Mouse (Mus musculus) forebrain, embryonic 10.5 days (tissue): Measurements from ENCODE around the gene Ube2i. TPM values are rescaled to one million over a fixed set of nuclear protein-coding genes. Genes with fewer than 3 reads are reported as not detected.

Source experiments
- DNase-seq: peaks from one replicate; pipeline ENCODE4 v3.0.0-alpha.2; 2017; ENCODE audit warnings: low spot score; ENCODE audit errors: extremely low spot score
- H3K27ac ChIP-seq: fragments of 300-500 bp; sonication (generic); 2 replicates; pipeline ENCODE4 v1.5.1; 2016; ENCODE audit warnings: mild to moderate bottlenecking
- H3K27me3 ChIP-seq: fragments of 300-500 bp; sonication (generic); 2 replicates; pipeline ENCODE4 v1.6.1; 2016; ENCODE audit warnings: mild to moderate bottlenecking; ENCODE audit not compliant: poor library complexity, severe bottlenecking
- H3K36me3 ChIP-seq: fragments of 300-500 bp; sonication (generic); replicated peaks from 2 replicates; pipeline ENCODE4 v1.6.1; 2016; ENCODE audit warnings: mild to moderate bottlenecking, moderate library complexity
- H3K4me1 ChIP-seq: fragments of 300-500 bp; sonication (generic); 2 replicates; pipeline ENCODE4 v1.6.1; 2016
- H3K4me3 ChIP-seq: fragments of 300-500 bp; sonication (generic); 2 replicates; pipeline ENCODE4 v1.5.1; 2016; ENCODE audit warnings: mild to moderate bottlenecking, moderate library complexity
- H3K9me3 ChIP-seq: fragments of 300-500 bp; sonication (generic); 2 replicates; pipeline ENCODE4 v1.6.1; 2016; ENCODE audit warnings: mild to moderate bottlenecking, moderate library complexity
- WGBS: fragments of 180-500 bp; shearing (Covaris S2); methylation state at CpG from one replicate; pipeline ENCODE4 v1.1.7; 2016; 5-methylcytosine and 5-hydroxymethylcytosine counted together
- polyA plus RNA-seq: library from polyadenylated mRNA; unstranded; fragments of >200 nt; fragmentation: Nextera tagmentation; extraction: Ambion mirVana; gene quantifications from 2 replicates; pipeline ENCODE4 v1.2.1, GENCODE M21; 2016

Ube2i gene
- polyA plus RNA-seq, 1 experiment from 2014 or later = 919 TPM

DNA sequence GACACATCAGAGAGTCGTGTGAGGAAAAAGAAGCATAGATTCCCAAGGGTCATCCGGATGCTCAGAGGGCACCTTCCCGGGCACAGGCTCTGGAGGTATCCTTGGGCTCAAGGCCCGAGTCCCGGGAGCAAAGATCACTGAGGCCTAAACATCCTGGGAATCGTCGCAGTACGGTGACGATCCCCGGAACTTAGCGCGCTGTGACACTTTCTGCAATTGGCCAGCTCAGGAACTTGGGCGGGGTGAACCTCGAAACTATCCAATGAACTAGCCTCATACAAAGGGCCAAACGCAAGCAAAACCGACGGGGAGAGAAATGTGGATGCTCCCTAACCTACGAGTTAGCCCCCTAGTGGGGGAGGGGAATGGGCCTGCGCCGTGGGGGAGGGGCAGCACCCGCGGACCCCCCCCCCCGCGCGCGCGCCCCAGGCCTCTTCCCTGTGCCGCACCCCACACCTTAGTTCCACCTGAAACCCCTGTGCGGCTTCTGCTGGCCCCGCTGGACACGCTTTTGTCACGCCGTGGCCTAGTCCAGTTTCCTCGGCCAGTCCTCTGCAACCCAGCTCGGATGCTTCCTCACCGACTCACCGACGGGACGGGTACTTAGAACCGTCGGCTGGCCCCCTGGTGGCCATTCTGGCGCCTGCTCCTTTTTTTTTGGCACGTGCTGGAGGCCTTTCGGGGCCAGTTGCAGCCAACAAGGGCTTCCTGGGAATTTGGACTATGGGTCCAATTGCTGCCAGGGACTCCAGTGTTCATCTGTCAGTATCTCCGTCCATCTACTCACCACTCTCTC is 518 bp downstream of the Ube2i start:
- under 1% methylated on average over 45 of the region's 45 CpGs for WGBS

DNA sequence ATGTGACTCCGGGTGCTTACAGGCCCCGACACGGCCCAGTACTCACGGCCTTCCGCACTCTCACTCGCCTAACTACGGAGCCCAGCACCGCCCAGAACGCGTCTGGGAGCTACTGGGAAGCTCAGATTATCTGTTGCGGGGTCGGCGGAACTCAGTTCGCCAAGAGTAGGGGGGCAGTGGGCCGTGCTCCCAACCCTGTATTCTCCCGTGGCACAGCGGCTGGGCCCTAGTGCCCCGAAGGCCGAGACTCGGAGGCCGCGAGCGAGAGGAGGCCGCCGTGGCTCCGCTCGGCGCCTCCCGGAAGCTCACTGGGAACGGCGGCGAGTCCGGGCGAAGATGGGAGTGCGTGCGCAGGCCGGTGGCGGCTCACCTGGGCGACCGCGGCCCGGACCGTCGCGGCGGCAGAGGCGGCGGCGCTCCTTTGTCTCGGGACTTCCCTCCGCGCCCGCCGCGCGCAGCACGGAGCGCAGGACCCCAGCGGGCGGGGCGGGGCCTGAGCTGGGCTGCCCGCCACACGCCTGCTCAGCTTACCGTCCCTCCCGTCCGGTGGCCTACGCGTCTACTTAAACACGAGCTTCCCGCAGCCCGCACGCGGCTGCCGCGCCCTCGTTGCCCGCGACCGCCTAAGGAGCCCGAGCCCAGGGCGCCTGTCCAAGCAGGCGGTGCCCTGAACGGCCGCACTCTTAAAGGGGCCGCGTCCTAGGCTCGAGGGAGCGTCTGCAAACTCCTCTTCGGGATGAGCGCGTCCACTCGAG is 1.3 kb downstream of the Ube2i start:
- DNase-seq = peak; percentile 91
- Histone ChIP-seq H3K9me3 (no peaks in the 10 kb centered on the region), H3K4me1 (peaks cover 40% of the 10 kb centered on the region), H3K27ac (peak overlapping the region; percentile 100), H3K4me3 (peak overlapping the region; percentile 71), H3K36me3 (peaks cover 38% of the 10 kb centered on the region), H3K27me3 (no peaks in the 10 kb centered on the region)
- under 1% methylated on average over 90 of the region's 92 CpGs for WGBS

More for the DNA sequence above, 518 bp downstream of the Ube2i start:
- peak overlapping the region; percentile 100 for H3K27ac ChIP-seq
- H3K9me3 ChIP-seq = no peaks in the 10 kb centered on the region
- peaks cover 40% of the 10 kb centered on the region for H3K4me1 ChIP-seq
- H3K36me3 ChIP-seq = peaks cover 30% of the 10 kb centered on the region
- peak overlapping the region; percentile 71 for H3K4me3 ChIP-seq
- no peaks in the 10 kb centered on the region for H3K27me3 ChIP-seq
- DNase-seq = peak; percentile 94

GRCm38 (mm10) chr17:25272326-25272725 is 2.1 kb downstream of the Ube2i start:
- Histone ChIP-seq H3K4me3 (peak overlapping the region; percentile 71), H3K27ac (peak overlapping the region; percentile 100), H3K9me3 (no peaks in the 10 kb centered on the region), H3K36me3 (peaks cover 46% of the 10 kb centered on the region), H3K27me3 (no peaks in the 10 kb centered on the region), H3K4me1 (peaks cover 40% of the 10 kb centered on the region)
- DNase-seq = no peak
- 2% methylated on average over 10 of the region's 10 CpGs for WGBS

DNA sequence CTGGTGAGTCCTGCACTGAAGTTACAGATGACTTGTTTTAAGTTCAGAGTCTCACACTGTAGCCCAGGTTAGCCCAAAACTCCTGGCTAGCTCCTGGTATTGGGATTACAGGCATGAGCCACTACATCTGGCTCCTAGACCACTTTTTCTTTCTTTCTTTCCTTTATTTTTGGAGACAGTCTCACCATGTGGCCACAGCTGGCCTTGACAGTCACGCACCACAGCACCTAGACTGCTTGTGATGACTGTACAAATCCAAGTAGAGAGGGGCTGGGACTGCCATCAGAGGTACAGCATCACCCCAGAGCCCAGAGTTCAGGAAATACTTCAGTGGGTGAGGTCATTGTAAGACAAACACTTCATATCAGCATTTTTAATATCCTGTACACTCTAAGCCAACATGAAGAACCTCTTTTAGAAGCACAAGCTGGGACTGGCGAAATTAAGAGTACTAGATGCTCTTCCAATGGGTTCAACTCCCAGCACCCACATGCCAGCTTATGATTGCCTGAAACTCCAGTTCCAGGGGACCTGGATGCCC is 3.6 kb downstream of the Ube2i start:
- Histone ChIP-seq H3K36me3 (peaks cover 61% of the 10 kb centered on the region), H3K27ac (no peak overlapping the region), H3K4me1 (peaks cover 40% of the 10 kb centered on the region), H3K27me3 (no peaks in the 10 kb centered on the region), H3K9me3 (no peaks in the 10 kb centered on the region), H3K4me3 (peak overlapping the region; percentile 71)
- DNase-seq = no peak
- WGBS = 94% methylated on average over 2 of the region's 2 CpGs

GRCm38 (mm10) chr17:25264453-25264852 is 10.0 kb downstream of the Ube2i start:
- Histone ChIP-seq H3K9me3 (no peaks in the 10 kb centered on the region), H3K4me1 (peaks cover 4% of the 10 kb centered on the region), H3K36me3 (peaks cover 86% of the 10 kb centered on the region), H3K27me3 (no peaks in the 10 kb centered on the region), H3K27ac (no peak overlapping the region), H3K4me3 (no peak overlapping the region)
- 77% methylated on average over 3 of the region's 3 CpGs for WGBS
- no peak for DNase-seq

DNA sequence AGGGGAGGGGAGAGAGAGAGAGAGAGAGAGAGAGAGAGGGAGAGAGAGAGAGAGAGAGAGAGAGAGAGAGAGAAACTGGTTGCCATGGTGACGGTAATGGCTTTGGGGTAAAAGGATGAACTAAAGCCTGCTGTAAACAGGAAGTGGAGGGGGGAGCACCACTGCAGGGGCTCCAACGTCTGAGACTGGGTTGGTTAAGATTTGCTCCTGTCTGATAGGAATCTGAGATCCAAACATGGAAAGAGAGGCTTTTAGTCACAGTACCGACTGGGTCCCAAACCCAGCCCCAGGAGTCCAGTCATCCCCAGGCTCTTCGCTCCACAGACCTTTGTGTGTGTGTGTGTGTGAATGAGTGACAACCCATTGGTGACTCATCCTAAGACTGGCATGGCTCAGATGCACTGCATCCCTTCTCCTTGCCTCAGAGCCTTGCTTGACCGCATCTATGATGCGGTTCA is 16.6 kb downstream of the Ube2i start:
- Histone ChIP-seq H3K9me3 (no peaks in the 10 kb centered on the region), H3K4me1 (peaks cover 53% of the 10 kb centered on the region), H3K27me3 (peaks cover 44% of the 10 kb centered on the region), H3K27ac (no peak overlapping the region), H3K36me3 (peaks cover 36% of the 10 kb centered on the region), H3K4me3 (no peak overlapping the region)
- no peak for DNase-seq
- WGBS = 63% methylated on average over 6 of the region's 6 CpGs

- DNase-seq = no peak
- Histone ChIP-seq H3K27ac (peak within 1 kb of the TSS; percentile 57; the same call in 1 of the 2 replicates), H3K36me3 (peaks cover 29% of the 10 kb centered on the region), H3K27me3 (peaks cover 57% of the 10 kb centered on the region), H3K4me3 (peak within 1 kb of the TSS; percentile 45), H3K9me3 (no peaks in the 10 kb centered on the region), H3K4me1 (peaks cover 63% of the 10 kb centered on the region)
- WGBS = 5% methylated on average over 35 of the region's 35 CpGs
Observed at GRCm38 (mm10) chr17:25256140-25256754, 18.2 kb downstream of the Ube2i start, which contains the start of gene Baiap3. Gene Baiap3, minus strand, starts transcription at chr17:25256364.

GRCm38 (mm10) chr17:25255110-25255509 is 19.3 kb downstream of the Ube2i start:
- Histone ChIP-seq H3K36me3 (peaks cover 23% of the 10 kb centered on the region), H3K4me3 (no peak overlapping the region), H3K9me3 (no peaks in the 10 kb centered on the region), H3K27ac (no peak overlapping the region), H3K4me1 (peaks cover 63% of the 10 kb centered on the region), H3K27me3 (peaks cover 57% of the 10 kb centered on the region)
- WGBS = 70% methylated on average over 2 of the region's 2 CpGs
- DNase-seq = no peak

DNA sequence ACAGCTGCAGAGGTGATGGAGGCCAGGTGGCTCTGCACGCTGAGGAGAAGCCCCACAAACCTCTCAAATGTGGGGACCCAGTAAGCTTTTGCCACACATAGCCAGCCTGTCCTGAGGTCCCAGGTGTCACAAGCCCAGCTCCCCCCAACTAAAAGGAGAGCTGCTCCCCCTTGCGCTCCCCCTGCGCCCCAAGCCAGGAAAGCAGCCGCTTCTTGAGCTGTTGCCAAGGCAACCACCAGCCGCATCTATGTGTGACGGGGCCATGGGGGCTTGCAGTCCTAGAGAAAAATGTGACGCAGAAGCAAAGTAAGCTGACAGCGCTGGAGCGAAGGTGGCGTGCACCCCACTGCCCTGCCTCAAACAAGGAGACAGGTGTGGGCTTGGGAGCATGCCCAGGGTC is 20.7 kb downstream of the Ube2i start:
- H3K27ac ChIP-seq = no peak overlapping the region

GRCm38 (mm10) chr17:25252643-25253042 is 21.8 kb downstream of the Ube2i start:
- 42% methylated on average over 3 of the region's 3 CpGs for WGBS
- H3K4me3 ChIP-seq = no peak overlapping the region
- H3K36me3 ChIP-seq = no peaks in the 10 kb centered on the region
- DNase-seq = no peak
- H3K27ac ChIP-seq = no peak overlapping the region
- H3K4me1 ChIP-seq = peaks cover 52% of the 10 kb centered on the region
- H3K27me3 ChIP-seq = peaks cover 57% of the 10 kb centered on the region
- no peaks in the 10 kb centered on the region for H3K9me3 ChIP-seq

More for the DNA sequence above, 20.7 kb downstream of the Ube2i start:
- H3K36me3 ChIP-seq = peaks cover 9% of the 10 kb centered on the region
- H3K4me3 ChIP-seq = peak overlapping the region; percentile 12; the same call in 1 of the 2 replicates
- peaks cover 57% of the 10 kb centered on the region for H3K27me3 ChIP-seq
- 30% methylated on average over 10 of the region's 10 CpGs for WGBS
- no peaks in the 10 kb centered on the region for H3K9me3 ChIP-seq
- DNase-seq = no peak
- H3K4me1 ChIP-seq = peaks cover 61% of the 10 kb centered on the region

DNA sequence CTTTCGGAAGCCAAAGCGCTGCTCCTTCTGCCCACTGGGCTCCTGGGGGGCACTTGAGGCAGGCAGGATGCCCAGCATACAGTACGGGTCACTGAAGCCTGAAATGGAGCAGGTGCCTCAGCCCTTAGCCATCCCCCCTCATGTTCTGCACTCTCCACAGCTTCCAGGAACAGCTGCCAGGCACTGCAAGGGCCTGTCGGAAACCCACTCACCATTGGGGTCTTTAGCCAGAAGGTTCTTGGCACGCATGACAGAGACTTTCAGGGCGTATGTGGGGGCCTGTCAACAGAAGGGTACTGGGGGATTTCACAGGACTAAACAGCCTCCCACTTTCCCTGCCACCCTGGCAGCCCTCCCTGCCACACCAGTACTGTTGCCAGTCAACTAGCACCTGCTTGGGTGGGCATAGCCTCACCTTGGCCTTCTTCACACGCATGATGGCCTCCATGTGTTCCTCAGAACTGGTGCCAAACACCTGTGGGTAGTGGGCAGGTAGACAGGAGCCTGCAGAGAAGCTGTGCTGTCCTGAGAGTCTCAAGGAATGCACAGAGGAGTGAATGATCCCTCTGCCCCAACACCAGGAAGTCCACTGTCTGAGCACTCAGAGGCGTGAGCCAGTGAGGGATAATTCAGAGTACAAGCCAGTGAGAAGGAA is 24.1 kb downstream of the Ube2i start:
- H3K36me3 ChIP-seq = peaks cover 9% of the 10 kb centered on the region
- no peak for DNase-seq
- H3K27me3 ChIP-seq = peaks cover 38% of the 10 kb centered on the region
- WGBS = 85% methylated on average over 8 of the region's 8 CpGs
- H3K27ac ChIP-seq = 0 out of 2 replicates have a peak overlapping the region, but pooled peaks have one; percentile 3
- no peak overlapping the region for H3K4me3 ChIP-seq
- H3K9me3 ChIP-seq = no peaks in the 10 kb centered on the region
- H3K4me1 ChIP-seq = peaks cover 33% of the 10 kb centered on the region
